Mouse (Mus musculus): Measurements from ENCODE around the gene Klhl22.

The Klhl22 gene

DNA sequence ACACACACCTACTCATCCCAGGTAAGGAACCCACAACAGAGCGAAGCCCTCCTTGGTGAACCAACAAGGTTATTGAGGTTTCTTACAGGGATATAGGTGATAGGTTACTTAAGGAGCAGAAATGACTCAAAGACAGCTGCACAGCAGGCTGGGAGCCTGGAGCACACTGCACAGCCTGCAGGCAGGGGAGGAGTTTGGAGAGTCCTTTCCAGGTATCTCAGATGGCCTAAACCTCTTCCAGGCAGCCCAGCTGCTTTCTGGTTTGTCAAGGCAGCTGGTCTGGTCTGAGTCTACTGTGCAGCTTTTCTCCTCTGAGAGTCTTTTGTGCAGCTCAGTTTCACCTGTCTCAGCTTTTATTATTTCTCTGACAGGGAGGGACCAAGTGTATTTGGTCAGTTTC, 1.7 kb upstream of the Klhl22 start:
- no peak for DNase-seq (ENCODE audit: low read depth, low spot score)

DNA sequence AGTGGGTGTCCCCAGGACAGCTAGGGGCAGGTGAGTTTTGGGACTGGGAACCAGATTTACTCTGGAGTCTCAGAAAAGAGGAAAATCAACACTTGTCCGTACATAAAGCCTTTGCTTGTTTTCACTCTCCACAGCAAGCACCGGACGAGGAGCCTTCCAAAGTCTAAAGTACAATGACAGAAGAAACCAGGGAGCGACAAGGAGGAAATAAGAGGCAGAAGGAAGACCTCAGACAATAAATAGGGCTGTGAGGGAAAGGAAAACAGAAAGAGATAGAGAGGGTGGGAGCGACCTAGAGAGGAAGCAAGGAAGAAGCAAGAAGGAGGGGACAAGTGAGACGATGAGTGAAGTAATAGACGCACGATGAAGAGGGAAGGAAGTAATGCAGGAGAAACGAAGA, 516 bp upstream of the Klhl22 start:
- DNase-seq (ENCODE audit: low read depth, low spot score) = no peak

DNA sequence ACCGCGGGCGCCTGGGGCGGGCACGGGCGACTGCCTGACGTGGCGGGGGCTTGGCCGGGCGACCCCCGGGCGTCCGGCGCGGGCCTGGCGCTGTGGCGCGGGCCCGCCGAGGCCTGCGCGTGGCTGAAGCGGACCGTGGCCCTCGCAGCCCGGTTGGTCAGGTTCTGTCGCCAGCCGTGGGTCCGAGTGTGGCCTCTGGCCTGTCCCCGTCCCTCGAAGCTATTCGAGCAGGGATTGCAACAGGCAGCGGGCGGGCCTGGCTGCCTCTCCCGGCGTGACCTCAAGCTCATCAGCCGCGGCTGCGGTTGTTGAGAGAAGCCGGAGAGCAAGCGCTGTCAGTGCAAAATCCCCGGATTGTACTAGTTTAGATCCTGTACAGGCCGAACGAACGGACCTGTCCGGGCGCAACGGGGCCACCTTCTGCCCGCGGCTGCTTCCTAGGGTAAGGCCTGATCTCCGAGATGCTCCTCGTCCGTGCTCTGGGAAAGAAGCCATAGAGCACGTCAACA, 449 bp downstream of the Klhl22 start:
- DNase-seq (ENCODE audit: low read depth, low spot score) = no peak

DNA sequence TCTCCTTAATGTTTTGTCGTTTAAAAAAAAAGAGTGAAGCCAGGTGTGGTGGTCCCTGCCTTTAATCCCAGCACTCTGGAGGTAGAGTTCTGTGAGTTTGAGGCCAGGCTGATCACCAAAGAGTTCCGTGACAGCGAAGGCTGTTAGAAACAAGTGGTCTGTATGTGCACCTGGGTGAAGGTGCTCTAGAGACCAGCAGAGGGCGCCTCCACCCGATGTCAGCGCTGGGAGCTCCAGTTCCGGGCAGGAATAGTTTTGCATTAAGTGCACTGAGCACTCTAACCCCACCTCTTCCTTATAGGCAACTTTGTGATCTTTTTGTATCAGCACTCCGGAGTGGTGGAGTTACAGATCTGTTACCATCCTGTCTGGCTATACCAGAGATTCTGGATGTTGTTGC, 1.2 kb downstream of the Klhl22 start:
- DNase-seq (ENCODE audit: low read depth, low spot score) = peak; percentile 47

DNA sequence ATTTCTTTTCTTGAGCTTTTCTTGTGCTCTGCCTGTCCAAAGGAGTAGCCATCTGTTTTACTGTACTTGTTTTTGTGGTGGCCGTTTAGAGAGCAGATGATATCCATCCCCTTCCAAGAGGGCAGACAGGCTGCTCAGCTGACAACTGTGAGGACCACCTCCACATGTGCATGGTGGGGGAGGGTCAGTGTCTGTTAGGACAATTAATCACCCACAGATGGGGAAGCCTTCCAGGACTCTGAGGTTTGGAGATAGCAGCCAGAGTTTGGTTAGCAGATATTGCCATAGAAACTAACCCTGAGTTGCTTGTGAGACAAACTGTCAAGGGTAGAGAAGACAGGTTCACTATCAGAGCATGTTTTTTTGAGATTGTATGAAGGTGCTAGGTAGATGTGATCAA, 1.7 kb downstream of the Klhl22 start:
- no peak for DNase-seq (ENCODE audit: low read depth, low spot score)

DNA sequence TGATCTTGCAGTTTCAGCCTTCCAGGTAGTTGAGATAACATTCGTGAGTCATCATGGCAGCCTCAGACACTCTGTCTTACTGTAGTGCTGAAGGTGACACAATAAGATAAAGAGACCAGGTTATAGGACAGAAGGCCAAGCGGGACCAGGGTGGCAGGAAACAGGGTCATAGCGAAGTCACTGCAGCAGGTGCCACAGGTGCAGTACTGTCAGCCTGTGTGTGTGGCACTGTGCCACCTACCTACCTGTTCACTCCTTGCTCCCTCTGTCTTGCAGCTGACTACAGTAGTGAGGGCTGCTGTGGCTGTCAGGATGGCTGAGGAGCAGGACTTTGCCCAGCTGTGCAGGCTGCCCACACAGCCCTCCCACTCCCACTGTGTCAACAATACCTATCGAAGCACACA, 4.7 kb downstream of the Klhl22 start:
- DNase-seq (ENCODE audit: low read depth, low spot score) = no peak

DNA sequence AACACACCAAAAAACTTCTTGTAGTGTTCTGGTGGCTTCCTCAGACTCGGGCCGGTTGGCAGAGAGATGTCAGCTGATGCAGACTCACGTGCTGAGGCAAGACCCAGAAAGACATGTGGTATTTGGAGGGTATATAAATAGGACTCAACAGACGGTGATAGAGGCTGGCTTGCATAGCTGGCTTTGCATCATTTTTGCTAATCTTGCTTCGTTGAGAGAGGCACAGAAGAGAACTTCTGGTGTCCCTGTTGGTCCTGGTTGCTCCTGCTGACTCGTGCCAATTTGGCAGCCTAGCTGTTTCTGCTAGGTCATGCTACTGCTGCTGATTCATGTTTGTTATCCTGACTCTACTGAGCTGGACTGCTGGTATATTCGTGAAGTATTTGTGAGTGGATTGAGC, 9.4 kb downstream of the Klhl22 start:
- DNase-seq (ENCODE audit: low read depth, low spot score) = no peak

DNA sequence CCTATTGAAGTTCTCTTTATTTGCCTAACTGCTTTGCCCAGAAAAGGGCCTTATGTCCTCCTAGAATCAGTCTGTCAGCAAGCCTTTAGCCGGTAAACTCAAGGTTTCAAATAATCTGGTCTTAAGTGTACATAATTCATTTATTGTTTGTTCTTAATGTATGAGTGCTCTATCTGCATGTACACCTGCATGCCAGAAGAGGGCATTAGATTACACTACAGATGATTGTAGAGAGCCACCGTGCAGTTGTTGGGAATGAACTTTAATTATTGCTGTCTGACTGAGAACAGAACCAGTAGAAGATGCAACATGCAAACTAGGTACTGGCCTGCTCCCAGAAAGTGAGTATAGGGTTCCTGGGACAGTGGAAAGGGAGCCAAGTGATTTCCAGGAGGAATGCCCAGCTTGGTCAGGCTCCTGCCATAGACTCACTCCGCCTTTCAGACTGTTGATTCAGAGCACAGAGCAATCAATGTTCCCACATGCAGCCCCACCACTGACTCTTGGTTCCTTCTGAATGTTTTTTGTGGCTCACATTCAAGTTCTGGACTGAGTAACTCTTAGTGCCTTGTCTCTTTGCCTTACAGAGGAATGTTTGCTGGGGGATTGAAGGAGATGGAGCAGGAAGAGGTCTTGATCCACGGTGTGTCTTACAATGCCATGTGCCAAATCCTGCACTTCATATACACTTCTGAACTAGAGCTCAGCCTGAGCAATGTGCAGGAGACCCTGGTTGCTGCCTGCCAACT, 11.9 kb downstream of the Klhl22 start:
- DNase-seq (ENCODE audit: low read depth, low spot score) = no peak

DNA sequence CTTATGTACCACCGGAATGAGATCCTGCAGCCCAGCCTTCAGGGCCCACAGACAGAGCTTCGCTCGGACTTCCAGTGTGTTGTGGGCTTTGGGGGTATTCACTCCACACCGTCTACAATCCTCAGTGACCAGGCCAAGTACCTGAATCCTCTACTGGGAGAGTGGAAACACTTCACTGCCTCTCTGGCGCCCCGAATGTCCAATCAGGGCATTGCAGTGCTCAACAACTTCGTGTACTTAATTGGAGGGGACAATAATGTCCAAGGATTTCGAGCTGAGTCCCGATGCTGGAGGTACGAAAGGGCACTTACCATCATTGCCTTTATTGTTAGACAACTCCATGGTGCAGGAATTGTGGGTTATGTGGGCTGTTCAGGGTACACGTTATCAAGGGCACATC, 17.4 kb downstream of the Klhl22 start:
- DNase-seq (ENCODE audit: low read depth, low spot score) = no peak

DNA sequence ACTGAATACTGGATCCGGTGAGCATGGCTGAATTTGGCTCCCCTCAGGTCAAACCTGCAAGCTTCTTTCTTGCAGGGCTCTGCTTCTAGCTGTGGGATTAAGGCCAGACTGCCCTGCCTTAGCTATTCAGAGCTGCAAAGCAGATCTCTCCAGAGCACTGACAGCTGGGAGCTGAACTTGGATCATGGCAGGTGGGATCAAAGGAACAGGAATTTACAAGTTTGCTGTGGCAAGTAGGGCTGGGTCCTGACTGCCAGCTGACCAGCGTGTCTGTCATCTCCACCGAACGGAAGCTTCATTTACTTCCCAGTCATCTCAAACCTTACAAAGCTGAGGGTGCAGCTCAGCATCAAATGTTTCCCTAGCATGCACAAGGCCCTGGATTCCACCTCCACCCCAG, 18.8 kb downstream of the Klhl22 start:
- DNase-seq (ENCODE audit: low read depth, low spot score) = no peak

DNA sequence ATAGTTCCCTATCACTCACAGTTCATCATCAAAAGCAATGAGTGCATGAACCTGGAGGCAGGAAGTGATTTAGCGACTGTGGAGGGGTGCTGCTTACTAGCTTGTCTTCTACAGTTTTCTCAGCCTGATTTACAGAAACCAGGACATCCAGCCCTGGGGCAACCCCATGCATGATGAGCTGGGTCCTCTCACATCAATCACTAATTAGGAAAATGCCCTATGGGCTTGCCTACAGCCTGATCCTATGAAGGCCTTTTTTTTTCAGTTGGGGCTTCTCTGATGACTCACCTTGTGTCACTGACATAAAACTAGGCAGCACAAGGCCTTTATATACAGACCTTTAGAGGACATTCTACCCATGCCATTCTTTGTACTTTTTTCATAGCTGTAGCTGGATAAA, 20.3 kb downstream of the Klhl22 start:
- DNase-seq (ENCODE audit: low read depth, low spot score) = no peak

DNA sequence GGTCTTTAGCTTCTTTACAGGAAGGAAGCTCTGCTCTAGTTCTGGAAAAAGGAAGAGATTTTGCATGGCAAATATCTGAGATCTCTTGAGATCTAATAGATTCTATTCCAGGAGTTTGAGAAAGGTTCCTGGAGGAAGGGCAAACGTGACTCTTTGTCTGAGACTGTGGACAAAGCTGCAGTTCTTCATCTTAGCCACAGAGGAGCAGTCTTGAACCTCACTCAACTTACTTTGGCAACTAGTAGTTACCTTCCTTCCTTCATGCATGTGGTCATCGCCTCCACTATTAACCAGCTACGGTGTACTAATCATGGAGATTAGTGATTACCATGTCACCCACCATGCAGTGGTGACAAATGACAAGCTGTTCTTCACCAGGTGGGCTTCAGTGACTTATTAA, 25.9 kb downstream of the Klhl22 start:
- no peak for DNase-seq (ENCODE audit: low read depth, low spot score)

DNA sequence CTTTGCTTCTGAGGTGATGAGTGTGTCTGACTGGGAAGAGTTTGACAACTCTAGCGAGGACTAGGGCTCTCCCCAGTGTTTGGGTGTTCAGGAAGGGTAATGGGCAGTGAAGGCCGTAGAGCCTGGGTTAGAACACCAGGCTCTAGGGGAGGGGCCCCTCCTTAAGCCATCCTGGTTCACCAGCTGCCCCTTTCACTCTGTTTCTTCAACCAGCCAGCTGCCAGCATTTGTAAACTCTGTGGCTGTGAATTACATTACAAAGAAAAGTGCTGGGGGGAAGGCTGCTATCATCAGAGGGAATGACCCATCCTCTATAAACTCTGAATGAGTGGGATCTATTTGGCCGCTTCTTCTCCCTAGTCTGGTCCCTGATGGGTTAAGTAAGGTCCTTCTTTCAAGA, 33.3 kb downstream of the Klhl22 start:
- DNase-seq (ENCODE audit: low read depth, low spot score) = no peak

DNA sequence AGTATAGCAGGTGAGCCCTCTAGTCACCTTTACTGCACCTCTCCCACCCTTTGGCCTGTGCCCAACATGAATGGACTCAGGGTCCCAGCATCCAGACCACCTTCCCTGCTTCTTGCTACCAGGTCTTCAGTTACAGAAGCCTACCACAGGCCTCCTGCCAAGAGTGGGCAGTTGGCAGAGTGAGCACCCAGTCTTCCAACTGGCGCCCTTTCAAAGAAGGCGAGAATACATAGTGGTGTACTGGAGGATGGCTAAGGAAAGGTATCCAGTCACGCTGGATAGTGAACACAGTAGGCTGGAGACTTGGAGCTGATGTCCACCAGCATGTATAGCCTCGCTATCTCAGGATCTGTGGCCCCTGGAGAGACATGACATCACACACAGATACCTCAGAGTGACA, 34.6 kb downstream of the Klhl22 start:
- no peak for DNase-seq (ENCODE audit: low read depth, low spot score)

DNA sequence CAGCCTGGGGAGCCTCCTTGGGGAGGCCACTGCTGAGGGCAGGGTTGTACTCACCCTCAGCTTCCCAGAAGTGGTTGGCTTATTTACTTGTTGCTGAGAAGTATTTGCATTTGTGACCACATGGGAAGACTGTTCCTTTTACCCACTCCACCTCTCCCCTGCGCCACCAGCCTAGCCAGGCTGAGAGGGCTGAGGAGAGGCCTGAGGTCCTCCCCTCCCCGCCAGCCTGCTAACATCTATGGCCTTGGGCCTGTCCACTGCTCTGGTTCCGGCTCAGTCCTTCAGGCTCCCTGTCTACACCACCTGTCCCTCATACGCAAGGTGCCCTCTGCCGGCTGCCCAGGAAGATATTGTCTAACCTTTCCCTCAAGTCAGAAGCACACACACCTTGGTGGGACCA, 36.2 kb downstream of the Klhl22 start:
- DNase-seq (ENCODE audit: low read depth, low spot score) = no peak

DNA sequence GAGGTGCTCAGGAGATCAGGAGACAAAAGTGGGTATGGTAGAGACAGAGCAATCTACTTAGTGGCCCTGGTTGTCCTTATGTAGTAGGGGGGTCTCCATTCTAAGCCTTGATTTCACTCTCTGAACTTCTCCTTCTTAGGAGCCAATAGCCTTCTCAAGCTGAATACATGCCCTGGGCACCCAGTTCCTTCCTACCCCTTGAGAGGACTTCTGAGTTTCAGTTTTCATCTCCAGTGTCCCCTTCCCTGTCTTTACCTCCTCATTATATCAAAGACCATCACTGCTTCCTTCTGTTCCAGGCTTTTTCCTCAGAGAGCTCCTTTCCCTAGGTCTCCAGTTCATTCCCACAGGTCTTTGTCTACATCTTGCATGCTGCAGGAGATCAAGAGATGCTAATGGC, 37.1 kb downstream of the Klhl22 start:
- no peak for DNase-seq (ENCODE audit: low read depth, low spot score)

DNA sequence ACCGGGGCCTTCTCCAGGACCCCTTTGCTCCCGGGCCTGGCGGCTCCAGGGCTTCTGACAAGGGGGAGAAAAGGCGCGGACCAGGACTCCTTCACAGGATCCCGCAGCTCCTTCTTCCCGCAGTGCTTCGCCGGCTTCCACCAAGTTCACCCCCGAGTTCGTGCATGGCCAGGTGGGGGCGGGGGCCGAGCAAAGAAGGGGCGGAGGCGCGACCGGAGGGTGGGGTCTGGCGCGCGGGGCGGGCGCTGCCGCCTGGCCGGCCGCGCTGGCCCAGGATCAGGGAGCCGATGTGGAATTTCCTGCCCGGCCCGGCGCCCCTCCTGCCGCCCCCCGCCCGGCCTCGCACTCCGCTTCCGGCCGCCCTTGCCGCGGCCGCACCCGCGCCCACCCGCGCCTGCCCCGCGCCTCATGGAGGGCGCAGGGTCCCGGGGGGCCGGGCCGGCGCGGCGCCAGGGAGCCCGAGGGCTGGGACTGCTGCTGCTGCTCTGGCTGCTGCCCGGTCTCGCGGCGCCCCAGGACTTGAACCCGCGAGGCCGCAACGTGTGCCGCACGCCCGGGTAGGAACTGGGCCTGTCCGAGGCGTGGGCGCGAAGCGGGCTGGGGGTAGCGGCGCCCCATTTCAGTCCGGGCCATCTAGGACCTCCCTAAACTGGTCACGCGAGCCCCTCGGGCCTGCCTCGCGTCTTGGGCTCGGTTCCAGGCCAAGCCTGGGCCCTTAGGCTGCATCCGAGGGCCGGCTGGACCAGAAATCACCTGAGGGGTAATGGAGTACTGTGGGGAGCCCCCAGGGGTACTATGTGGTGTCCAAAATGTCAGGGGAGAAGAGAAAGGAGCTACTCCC, 37.8 kb downstream of the Klhl22 start, which contains the start of gene Scarf2:
TSS of gene Scarf2 (plus strand) at position 312 of the 841 bp plus-strand sequence.
- no peak for DNase-seq (ENCODE audit: low read depth, low spot score)

DNA sequence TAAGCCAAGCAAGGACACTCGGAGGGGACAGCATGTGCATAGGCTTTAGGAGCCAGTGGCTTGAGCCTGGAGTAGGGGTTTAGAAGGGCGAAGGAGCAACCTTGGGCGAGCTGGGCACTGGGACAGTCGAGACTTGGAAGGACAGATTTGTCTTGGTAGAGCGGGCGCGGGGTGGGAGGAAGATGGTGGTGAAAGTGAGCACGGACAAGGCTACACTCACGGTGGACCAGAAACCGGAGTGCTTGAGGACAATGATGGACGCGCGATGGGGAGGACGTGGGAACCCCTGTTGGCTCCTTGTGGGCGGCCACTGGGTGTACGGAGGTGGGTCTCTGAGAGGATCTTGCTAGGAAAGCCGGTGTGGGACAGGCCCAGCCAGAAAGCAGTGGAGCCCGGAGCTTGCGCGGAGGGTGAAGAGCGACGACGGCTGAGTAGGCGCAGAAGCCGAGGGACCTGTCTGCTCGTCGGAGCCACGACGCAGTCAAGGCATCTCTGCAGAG, 38.4 kb downstream of the Klhl22 start:
- no peak for DNase-seq (ENCODE audit: low read depth, low spot score)

DNA sequence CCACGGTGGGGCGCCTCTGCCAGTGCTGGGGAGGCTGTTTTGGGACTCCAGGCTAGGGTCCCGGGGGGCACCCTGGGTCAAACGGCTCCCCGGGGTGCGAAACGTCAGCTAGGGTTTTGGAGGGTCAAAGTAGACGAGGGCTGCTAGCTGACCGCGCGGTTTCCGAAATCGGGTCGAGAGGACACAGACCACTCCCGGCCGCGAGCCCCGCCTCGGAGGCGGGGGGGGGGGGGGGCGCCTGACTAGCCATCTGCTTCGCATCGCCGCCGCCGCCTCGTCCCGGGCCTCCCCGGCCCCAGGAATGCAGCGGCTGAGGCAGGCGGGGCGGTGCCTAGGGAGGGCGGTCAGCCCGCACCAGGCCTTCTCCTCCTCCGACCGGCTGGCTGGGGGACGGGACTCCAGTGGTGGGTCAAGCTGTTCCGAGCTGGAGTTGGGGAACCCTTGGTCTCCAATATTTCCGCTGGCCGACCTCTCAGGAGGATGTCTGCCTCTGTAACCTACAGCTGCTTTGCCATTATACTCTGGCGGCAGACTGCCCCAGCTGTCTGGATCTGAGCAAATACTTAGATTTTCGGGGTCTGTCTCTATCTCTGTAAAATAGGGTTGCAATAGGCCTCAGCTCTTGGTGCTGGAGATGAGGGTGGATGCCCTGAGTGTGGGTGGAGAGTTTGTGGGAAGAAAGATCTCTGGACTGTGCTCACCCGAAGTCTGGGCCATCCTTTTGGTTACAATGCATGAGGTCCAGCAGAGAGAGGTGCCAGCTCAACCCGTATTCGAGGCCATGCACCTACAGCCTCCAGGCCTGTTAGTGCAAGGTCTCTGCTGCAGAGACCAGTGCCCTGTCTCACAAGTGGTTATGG, 39.1 kb downstream of the Klhl22 start:
- DNase-seq (ENCODE audit: low read depth, low spot score) = no peak

DNA sequence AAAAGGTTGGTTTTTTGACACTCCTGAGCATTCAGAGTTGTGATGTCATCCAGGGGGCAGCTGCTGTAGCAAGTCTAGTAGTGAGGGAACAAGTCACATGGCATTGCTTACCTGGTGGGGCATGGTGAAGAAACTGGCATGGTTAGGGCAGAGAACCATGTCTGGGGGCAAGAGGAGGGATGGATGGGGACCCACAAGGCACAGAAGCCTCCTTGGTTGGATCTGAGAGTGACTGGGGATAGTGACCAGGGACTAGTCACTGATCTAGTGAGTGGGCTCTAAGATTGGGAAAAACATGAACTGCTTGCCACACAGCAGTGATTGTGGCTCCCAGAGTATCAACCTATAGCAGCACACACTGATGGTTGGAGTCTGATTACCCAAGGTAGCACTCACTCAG, 40.2 kb downstream of the Klhl22 start:
- DNase-seq (ENCODE audit: low read depth, low spot score) = no peak

DNA sequence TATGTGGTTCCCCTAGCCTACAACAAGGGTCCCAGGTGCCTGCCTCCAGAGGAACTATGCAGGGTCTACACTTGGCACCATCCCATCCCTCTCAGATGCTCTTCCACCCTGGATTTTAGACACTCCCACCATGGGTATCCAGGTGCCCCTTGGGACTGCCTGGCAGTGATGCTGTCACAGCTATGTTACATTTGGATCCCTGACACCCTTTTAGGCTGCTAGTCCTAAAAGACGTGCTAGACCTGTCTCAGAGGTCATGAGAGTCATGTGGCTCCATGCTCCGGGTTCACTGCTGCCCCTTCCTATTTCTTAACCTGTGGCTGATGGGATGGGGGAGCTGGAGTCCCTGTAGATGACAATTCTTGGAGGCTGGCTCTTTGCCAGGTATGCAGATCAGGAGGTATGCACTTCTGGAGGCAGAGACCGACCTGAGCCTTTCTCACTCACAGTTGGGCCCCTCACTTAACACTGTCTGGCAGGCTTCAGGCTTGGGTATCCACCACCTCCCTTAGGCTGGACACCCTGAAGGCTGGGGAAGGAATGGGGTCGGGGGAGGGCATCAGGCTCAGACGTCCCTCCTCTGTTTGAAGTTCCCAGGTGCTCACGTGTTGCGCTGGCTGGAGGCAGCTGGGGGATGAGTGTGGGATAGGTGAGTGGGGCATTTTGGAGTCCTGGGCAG, 42.5 kb downstream of the Klhl22 start:
- DNase-seq (ENCODE audit: low read depth, low spot score) = no peak

Data from WW6 (cell line).